Mouse (Mus musculus) urinary bladder, adult 2 months (tissue): ENCODE data around the gene Setd7. TPM values are rescaled to one million over a fixed set of nuclear protein-coding genes. Genes with fewer than 3 reads are reported as not detected.

Experiments
- DNase-seq: peaks from one replicate; pipeline ENCODE4 v3.0.0; 2022; ENCODE audit warnings: low spot score
- polyA plus RNA-seq: library from polyadenylated mRNA; depleted of rRNA; stranded (reverse); fragments of >200 nt; gene quantifications from 2 replicates; pipeline ENCODE4 v1.2.3, GENCODE M21; 2012

Gene Setd7
- polyA plus RNA-seq, 1 experiment: 41.5 TPM

DNA sequence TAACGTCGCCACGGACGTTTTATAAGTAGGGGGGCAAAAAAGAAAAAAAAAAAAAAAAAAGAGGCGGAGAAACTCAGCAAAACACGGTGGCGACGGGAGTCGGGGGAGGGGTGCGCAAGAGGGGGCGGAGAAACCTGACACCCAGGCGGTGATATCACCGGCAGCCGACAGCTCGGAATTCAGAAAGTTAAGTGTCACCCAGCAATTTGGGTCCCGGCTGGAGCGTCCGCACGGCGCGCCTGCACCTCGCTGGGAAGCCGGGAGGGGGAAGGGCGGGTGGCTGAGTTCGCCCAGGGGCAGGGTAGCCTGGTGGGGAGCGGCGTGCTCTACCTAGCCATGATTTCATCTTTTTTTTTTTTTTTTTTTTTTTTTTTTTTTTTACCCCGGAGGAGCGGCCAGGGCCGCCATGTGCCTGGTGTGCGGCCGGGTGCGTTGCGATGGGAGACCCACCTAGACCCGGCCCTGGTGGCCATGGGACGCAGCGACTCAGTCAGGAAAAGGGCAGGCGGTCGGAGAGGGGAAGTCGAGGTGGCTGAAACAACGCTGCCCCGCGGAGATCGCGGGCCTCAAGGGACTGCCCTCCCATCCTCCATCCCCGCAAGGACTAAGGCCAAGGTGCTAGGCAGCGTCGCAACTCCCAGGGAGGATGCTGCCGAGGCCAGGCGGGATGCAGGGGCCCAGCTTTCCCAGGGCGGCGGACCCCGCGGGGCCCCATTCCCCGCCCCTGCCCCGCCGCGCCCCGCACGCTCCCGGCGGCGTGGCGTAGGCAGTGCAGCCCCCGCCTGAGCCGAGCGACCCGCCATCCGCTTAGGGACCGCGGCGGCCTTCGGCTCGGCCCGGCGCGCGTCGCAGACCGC is 857 bp downstream of the Setd7 start:
- peak; percentile 64 for DNase-seq

GRCm38 (mm10) chr3:51555583-51555982 is 5.1 kb downstream of the Setd7 start:
- no peak for DNase-seq

DNA sequence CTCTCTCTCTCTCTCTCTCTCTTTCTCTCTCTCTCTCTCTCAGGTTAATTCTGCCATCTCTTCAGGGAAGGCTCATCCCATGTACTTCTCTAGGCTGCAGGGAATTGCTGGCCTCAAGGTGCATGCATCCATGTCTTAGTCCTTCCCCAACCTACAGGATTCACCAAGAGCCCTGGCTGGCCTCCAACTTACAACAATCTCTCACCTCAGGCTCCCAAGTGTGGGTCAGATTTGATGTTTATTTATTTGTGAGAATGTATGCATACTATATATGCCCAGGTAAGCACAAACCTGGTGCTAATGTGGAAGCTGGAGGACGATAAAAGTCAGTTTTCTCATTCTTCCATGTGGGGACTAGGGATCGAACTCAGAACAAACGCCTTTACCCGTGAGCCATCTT is 5.8 kb downstream of the Setd7 start:
- DNase-seq: no peak

- no peak for DNase-seq
Measured at GRCm38 (mm10) chr3:51554067-51554466, 6.6 kb downstream of the Setd7 start.

DNA sequence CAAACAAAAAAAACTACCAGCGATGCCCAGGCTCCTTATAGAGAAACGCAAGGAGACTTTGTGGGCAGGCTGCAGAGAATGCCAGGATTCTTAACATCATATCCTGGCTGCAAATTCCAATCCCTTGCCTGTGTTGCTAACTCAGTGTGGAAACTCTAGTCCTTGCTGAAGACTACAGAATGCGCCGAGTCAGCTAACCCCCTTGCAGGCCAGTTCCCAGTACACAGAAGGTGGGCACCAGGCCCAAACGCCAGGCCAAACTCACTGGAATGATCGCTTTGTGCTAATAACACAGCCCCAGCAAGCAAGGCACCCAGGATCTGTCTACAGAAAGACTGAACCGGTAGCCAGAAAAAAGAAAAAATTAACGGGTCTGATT is 7.2 kb downstream of the Setd7 start:
- DNase-seq: no peak

DNA sequence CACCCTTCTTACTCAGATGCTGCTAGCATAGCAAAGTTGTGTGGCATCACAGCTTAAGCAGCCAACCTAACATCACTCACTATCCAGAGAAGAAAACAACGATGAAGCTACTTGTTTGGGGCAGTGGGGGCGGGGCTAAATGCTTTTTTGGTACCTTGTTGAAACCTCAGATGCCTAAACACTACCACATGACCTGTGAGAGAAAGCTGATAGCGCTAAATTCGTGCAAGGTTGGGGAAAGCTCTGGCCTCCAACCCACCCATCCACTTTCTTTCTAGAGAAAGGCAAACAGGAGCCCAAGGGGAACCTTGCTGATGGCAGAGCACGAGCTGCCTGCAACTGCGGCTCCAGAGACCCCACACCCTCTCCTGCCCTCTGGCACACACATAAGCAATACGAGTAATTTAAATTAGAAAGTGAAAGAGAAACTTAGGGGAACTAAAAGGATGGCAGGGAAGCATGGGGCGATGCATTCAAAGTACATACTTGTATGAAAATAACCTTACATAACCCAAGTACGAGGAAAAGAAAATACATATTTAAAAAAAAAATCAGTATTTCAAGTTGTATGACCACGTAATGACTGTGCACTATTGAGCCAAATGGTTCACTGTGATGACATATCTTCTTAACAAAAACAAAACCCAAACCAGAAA is 7.7 kb downstream of the Setd7 start:
- no peak for DNase-seq

DNA sequence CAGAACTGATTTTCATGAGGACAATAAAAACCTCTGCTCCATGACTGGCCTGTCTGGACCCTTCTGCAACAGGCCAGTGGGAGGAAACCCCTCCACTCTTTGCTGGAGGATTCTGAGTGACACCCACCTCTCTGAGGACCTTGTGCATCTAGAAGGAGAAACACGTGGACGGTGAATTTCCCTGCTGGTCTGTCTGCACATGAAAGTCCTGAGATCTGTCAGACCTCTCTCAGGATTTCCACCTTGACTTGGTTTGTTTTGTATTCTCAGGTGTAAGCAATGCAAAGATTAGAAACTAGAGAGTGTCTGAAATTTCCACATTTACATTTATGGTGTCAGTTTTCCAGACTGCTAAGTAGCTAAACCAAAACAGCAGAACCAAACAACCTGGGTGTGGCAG is 8.5 kb downstream of the Setd7 start:
- no peak for DNase-seq

- no peak for DNase-seq
Measured at GRCm38 (mm10) chr3:51548987-51549579, 11.6 kb downstream of the Setd7 start.

GRCm38 (mm10) chr3:51547577-51547976 is 13.1 kb downstream of the Setd7 start:
- no peak for DNase-seq

DNA sequence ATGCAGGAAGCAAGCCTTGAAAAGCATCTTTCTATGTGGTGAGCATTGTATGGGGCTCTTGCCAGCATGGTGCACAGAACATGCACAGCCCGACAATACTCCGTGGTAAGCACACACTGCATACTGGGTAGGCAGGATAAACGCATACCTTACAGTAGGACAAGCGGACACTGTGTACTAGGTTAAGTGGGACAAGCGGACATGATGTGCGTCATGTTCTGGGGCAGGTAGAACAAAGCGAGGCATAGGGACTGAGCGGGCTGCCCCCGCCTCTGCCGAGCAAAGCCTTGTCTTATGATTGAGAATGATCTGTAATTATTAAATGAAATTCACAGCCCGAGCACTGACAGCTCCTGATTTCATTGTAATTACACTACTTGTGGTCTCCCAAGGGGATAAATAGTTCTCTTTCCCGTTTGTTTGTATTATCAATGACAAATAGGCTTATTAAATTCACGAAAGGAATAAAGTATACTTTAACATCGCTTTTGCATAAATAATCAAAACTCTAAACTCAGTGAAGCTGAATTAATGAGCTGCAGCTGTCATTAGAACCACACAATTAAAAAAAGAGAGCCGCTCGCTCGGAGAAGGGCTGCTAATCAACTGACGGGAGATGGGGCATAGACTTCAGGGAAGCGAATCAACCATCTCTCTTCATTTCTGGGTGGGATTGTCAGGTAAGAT is 16.1 kb downstream of the Setd7 start:
- no peak for DNase-seq

- DNase-seq: no peak
Measured at GRCm38 (mm10) chr3:51540659-51541058, 20.0 kb downstream of the Setd7 start.

GRCm38 (mm10) chr3:51539567-51540408 is 20.9 kb downstream of the Setd7 start:
- DNase-seq: peak; percentile 68

DNA sequence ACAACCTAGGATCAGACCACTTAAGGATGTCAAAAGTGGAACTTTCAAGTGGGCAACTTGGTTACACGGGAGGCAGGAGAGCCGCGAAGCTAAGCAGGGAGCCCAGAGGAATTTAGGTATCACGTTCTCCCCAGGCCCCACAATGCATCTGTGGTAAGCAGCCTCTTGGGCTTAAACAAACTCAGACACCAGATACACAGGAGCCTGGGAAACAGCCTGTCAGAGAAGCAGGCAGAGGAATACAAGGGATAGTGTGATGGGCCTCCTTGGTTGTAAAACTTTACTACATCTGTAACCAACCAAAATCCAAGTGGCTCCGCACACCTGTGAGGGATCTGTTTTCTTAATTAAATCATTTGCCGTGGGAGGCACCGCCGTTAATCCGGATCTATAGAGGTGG is 26.7 kb downstream of the Setd7 start:
- no peak for DNase-seq

DNA sequence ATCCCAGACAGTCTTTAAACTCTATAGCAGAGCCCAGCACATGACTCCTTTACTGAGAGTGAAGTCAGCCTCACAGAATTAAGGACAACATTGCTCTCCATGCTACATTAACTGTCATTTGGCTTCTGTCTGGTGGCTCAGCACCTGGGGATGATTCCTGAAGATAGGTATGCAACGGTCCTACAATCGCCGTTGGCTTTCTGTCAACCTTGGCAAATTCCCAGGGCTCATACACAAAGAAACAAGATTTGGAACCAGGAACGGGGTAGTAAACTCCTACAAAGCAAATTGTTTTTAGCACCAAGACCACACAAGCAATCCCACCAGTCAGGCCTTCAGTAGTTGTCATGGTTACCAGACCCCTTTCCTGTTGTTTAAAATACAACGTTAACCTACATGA is 27.1 kb downstream of the Setd7 start:
- DNase-seq: no peak

GRCm38 (mm10) chr3:51532282-51532620 is 28.4 kb downstream of the Setd7 start:
- no peak for DNase-seq

DNA sequence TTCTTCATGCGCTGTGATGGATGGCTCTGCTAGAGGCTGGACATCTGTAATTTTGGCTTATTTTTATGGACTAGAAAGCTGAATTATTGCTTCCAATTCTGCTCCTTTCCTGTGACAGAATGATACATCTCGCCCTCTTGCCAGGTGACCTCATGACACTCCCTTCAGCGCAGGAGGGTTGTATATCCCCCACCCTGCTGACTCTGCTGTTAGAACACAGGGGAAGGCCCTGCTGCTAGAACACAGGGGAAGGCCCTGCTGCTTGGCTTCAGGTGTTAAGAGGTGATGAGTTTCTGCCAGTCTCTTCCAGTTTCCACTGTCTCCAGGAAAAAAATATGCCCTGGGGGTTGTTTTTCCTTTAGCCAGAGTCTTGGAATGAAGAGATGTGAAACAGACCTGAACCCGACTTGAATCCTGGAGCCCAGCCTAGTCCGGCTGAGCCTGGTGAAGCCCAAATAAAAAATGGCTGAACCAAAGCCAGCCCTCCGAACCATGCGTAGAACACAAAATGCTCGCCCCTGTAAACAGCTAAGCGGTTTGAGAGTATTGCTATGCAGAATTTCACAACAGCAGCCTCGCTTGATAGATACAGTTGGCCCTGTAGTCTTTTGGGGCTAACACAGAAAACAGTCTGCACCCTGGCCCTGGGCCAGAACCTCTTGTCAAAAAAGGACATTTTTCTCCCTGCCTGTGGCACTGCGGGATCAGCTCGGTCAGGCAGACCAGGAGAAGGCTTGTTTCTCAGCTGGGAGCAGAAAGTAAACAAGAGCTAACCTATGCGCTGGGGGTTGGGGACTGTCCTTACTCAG is 29.0 kb downstream of the Setd7 start:
- no peak for DNase-seq

DNA sequence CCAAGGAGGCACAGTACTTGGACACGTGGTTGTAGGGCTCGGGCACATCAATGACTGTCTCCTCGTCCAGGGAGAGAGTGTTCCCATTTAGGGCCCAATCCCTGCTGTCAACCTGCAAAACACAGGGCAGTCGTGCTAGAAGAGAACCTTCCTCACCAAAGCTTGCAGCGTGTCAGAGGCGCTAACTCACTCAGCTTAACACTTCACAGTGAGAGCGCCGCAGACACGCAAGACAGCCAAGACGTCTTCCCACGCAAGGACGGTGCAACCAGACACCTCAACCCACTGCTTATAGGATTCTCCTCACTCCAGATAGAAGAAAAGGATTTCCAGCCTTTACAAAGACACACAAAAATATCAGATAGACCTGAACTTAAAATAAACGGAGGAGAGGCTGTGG is 33.8 kb downstream of the Setd7 start:
- DNase-seq: no peak

DNA sequence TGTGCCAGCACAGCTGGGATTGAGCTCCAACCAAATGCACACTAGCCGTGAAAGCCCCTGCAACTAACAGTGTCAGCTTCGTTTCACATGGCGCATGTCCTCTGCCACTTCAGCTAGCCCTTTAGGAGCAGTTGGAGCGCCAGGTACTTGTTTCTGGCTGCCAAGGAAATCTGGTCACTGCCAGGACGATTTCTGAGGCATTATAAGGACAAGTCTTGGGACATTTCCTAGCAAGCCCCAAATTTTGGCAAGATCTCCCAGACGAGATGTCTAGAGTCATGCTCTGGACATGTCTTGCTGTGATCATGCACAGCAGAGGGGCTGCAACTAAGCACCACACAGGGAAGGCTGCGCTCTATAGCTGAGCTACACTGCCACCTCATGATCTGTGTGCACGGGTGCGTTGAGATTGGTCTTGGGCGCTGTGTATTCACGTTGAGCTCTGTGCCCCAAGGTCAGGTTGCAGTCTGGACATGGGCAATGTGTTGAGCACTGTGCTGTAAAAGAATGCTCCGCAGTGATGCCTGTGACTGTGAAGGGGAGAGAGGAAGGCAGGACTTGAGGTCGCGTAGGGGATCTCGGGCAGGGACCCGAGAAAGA is 35.4 kb downstream of the Setd7 start:
- DNase-seq: no peak

- DNase-seq: no peak
Measured at GRCm38 (mm10) chr3:51521262-51521661, 39.4 kb downstream of the Setd7 start.

DNA sequence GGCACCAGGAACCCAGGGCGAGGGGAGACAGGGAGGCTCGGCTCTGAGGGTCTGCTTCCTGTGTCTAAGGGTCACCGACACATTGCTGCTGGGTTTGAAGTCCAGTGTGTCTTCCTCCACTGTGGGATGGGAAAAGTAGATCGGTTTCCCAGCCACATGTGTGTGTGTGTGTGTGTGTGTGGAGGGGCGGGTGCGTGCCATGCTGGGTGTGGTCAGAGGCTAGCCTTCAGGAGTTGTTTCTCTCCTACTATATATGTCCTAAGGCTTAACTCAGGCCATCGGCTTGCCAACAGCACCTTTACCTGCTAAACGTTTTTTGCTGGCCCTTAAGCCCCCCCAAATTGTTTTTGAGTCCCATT is 41.9 kb downstream of the Setd7 start:
- DNase-seq: no peak
